Mouse (Mus musculus) spleen, adult 2 months (tissue): ENCODE measurements around the gene Rcn3.

Source experiments
- CTCF ChIP-seq: fragments of 200-500 bp; IDR thresholded peaks from 2 replicates; pipeline ENCODE4 v1.5.1; 2011; ENCODE audit warnings: mild to moderate bottlenecking, inconsistent platforms; ENCODE audit not compliant: insufficient read depth, insufficient read length, insufficient replicate concordance; ENCODE audit errors: extremely low read depth
- POLR2A ChIP-seq: fragments of 200-500 bp; IDR thresholded peaks from 2 replicates; pipeline ENCODE4 v1.6.1; 2011; ENCODE audit warnings: low read depth, low read length, inconsistent platforms

- TF ChIP-seq CTCF (no peak), POLR2A (no peak)
These were observed 21.5 kb upstream of the Rcn3 start for GRCm38 (mm10) chr7:45113476-45113875.
